Mouse (Mus musculus): Measurements from ENCODE around the gene Alkbh3. TPM values are rescaled to one million over a fixed set of nuclear protein-coding genes. Genes with fewer than 3 reads are reported as not detected.

The Alkbh3 gene
- 55.1 and 57.4 TPM in 2 replicates for polyA plus RNA-seq (2015; fragmentation: Nextera tagmentation; extraction: Ambion mirVana)

- ATAC-seq, result peak; percentile 100
- WGBS, result 4% methylated on average over 47 of the region's 47 CpGs
- Histone ChIP-seq H3K4me1 (replicated peaks; ENCODE audit: control insufficient read depth, insufficient read depth, low read length) (peaks cover 14% of the 10 kb centered on the region), H3K4me3 (replicated peaks; ENCODE audit: low read length) (peak within 1 kb of the TSS; percentile 96), H3K9me3 (ENCODE audit: control insufficient read depth, low read length) (no peaks in the 10 kb centered on the region; the same call in 1 of the 2 replicates), H3K27me3 (replicated peaks; ENCODE audit: control insufficient read depth, insufficient read depth, low read length) (no peaks in the 10 kb centered on the region), H3K27ac (ENCODE audit: low read length) (no peak within 1 kb of the TSS), H3K4me2 (ENCODE audit: low read length) (peak within 1 kb of the TSS; percentile 98), H3K36me3 (ENCODE audit: control insufficient read depth, insufficient read depth) (peaks cover 17% of the 10 kb centered on the region), H3K9ac (replicated peaks; ENCODE audit: low read depth, low read length) (peak within 1 kb of the TSS; percentile 95)
These were observed at the start of gene Alkbh3 for GRCm38 (mm10) chr2:94010335-94011291. Gene Alkbh3 (minus strand): TSS chr2:94010807.

DNA sequence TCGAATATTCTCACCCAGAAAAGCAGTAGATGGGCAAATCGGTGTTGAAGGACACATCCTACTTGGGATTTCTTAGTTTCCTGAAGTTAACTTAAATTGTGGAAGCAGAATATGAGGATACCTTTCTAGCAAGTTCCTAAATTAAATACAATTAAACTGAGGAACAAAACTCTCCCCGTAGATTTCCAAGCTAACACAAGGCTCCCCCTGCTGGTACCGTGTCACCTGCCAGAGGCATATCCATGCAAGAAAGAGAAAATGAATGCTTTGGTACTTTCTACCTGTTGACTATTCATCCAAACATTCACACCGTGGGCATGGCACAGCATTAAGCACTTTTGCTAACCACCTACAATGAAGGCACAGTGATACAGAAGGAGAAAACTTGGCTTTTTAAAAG, 48.9 kb upstream of the Alkbh3 start:
- no peaks in the 10 kb centered on the region for H3K4me1 ChIP-seq (replicated peaks; ENCODE audit: control insufficient read depth, insufficient read depth, low read length)
- H3K36me3 ChIP-seq (ENCODE audit: control insufficient read depth, insufficient read depth), result no peaks in the 10 kb centered on the region
- WGBS, result 71% methylated on average over 5 of the region's 5 CpGs
- H3K27ac ChIP-seq (ENCODE audit: low read length), result no peak overlapping the region
- no peak overlapping the region for H3K9ac ChIP-seq (replicated peaks; ENCODE audit: low read depth, low read length)
- no peaks in the 10 kb centered on the region for H3K9me3 ChIP-seq (ENCODE audit: control insufficient read depth, low read length)
- no peak overlapping the region for H3K4me3 ChIP-seq (replicated peaks; ENCODE audit: low read length)
- ATAC-seq, result no peak
- H3K27me3 ChIP-seq (replicated peaks; ENCODE audit: control insufficient read depth, insufficient read depth, low read length), result no peaks in the 10 kb centered on the region
- no peak overlapping the region for H3K4me2 ChIP-seq (ENCODE audit: low read length)

- no peak overlapping the region for H3K4me2 ChIP-seq (ENCODE audit: low read length)
- H3K27me3 ChIP-seq (replicated peaks; ENCODE audit: control insufficient read depth, insufficient read depth, low read length), result no peaks in the 10 kb centered on the region
- no peaks in the 10 kb centered on the region for H3K4me1 ChIP-seq (replicated peaks; ENCODE audit: control insufficient read depth, insufficient read depth, low read length)
- no peak overlapping the region for H3K4me3 ChIP-seq (replicated peaks; ENCODE audit: low read length)
- no peaks in the 10 kb centered on the region for H3K36me3 ChIP-seq (ENCODE audit: control insufficient read depth, insufficient read depth)
- no peak overlapping the region for H3K9ac ChIP-seq (replicated peaks; ENCODE audit: low read depth, low read length)
- H3K9me3 ChIP-seq (ENCODE audit: control insufficient read depth, low read length), result no peaks in the 10 kb centered on the region
- no peak overlapping the region for H3K27ac ChIP-seq (ENCODE audit: low read length)
- ATAC-seq, result peak; percentile 83
These were observed 44.2 kb upstream of the Alkbh3 start for GRCm38 (mm10) chr2:94054813-94055212.

DNA sequence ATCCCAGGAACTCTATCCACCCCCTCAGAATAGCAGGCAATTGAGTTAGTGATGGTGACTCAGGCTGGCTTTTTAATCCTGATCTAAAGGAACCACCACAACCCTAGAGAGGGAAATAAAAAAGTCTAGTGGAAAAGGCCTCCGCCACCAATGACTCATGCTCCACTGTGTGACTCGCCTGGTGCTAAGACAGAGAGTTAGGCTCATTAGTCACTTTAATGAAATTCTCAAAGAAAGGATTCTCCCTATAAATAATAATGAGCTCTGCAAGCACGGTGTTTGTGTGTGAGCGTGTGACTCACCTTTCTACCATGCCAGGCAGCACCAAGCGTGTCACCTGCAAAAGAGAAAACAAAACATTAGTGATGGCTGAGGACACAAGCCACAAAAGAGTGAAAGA, 41.3 kb upstream of the Alkbh3 start:
- ATAC-seq, result no peak
- H3K9ac ChIP-seq (replicated peaks; ENCODE audit: low read depth, low read length), result no peak overlapping the region
- no peaks in the 10 kb centered on the region for H3K9me3 ChIP-seq (ENCODE audit: control insufficient read depth, low read length)
- H3K4me1 ChIP-seq (replicated peaks; ENCODE audit: control insufficient read depth, insufficient read depth, low read length), result peaks cover 12% of the 10 kb centered on the region
- H3K4me3 ChIP-seq (replicated peaks; ENCODE audit: low read length), result no peak overlapping the region
- WGBS, result 55% methylated on average over 5 of the region's 5 CpGs
- H3K4me2 ChIP-seq (ENCODE audit: low read length), result no peak overlapping the region
- no peaks in the 10 kb centered on the region for H3K27me3 ChIP-seq (replicated peaks; ENCODE audit: control insufficient read depth, insufficient read depth, low read length)
- H3K36me3 ChIP-seq (ENCODE audit: control insufficient read depth, insufficient read depth), result no peaks in the 10 kb centered on the region
- H3K27ac ChIP-seq (ENCODE audit: low read length), result no peak overlapping the region

- H3K4me2 ChIP-seq (ENCODE audit: low read length), result no peak overlapping the region
- H3K27ac ChIP-seq (ENCODE audit: low read length), result no peak overlapping the region
- no peak overlapping the region for H3K9ac ChIP-seq (replicated peaks; ENCODE audit: low read depth, low read length)
- H3K9me3 ChIP-seq (ENCODE audit: control insufficient read depth, low read length), result no peaks in the 10 kb centered on the region
- H3K4me1 ChIP-seq (replicated peaks; ENCODE audit: control insufficient read depth, insufficient read depth, low read length), result peaks cover 12% of the 10 kb centered on the region
- no peak overlapping the region for H3K4me3 ChIP-seq (replicated peaks; ENCODE audit: low read length)
- WGBS, result 99% methylated on average over 3 of the region's 3 CpGs
- ATAC-seq, result no peak
- H3K36me3 ChIP-seq (ENCODE audit: control insufficient read depth, insufficient read depth), result no peaks in the 10 kb centered on the region
- H3K27me3 ChIP-seq (replicated peaks; ENCODE audit: control insufficient read depth, insufficient read depth, low read length), result no peaks in the 10 kb centered on the region
These were observed 40.3 kb upstream of the Alkbh3 start for GRCm38 (mm10) chr2:94050901-94051300.

- Histone ChIP-seq H3K4me2 (ENCODE audit: low read length) (no peak overlapping the region), H3K27ac (ENCODE audit: low read length) (peak overlapping the region; percentile 62), H3K9ac (replicated peaks; ENCODE audit: low read depth, low read length) (no peak overlapping the region), H3K36me3 (ENCODE audit: control insufficient read depth, insufficient read depth) (no peaks in the 10 kb centered on the region), H3K9me3 (ENCODE audit: control insufficient read depth, low read length) (no peaks in the 10 kb centered on the region), H3K4me3 (replicated peaks; ENCODE audit: low read length) (no peak overlapping the region), H3K27me3 (replicated peaks; ENCODE audit: control insufficient read depth, insufficient read depth, low read length) (no peaks in the 10 kb centered on the region), H3K4me1 (replicated peaks; ENCODE audit: control insufficient read depth, insufficient read depth, low read length) (peaks cover 24% of the 10 kb centered on the region)
- 66% methylated on average over 5 of the region's 5 CpGs for WGBS
- ATAC-seq, result peak; percentile 51; the same call in 1 of the 2 replicates
These were observed 39.0 kb upstream of the Alkbh3 start for GRCm38 (mm10) chr2:94049471-94050176.

- Histone ChIP-seq H3K4me1 (replicated peaks; ENCODE audit: control insufficient read depth, insufficient read depth, low read length) (peaks cover 28% of the 10 kb centered on the region), H3K9me3 (ENCODE audit: control insufficient read depth, low read length) (no peaks in the 10 kb centered on the region), H3K36me3 (ENCODE audit: control insufficient read depth, insufficient read depth) (no peaks in the 10 kb centered on the region), H3K9ac (replicated peaks; ENCODE audit: low read depth, low read length) (no peak overlapping the region), H3K4me3 (replicated peaks; ENCODE audit: low read length) (no peak overlapping the region), H3K27me3 (replicated peaks; ENCODE audit: control insufficient read depth, insufficient read depth, low read length) (no peaks in the 10 kb centered on the region), H3K4me2 (ENCODE audit: low read length) (no peak overlapping the region), H3K27ac (ENCODE audit: low read length) (peak overlapping the region; percentile 62)
- WGBS, result 59% methylated on average over 5 of the region's 5 CpGs
- no peak for ATAC-seq
These were observed 38.3 kb upstream of the Alkbh3 start for GRCm38 (mm10) chr2:94048733-94049470.

GRCm38 (mm10) chr2:94048271-94048670, 37.7 kb upstream of the Alkbh3 start:
- Histone ChIP-seq H3K4me3 (replicated peaks; ENCODE audit: low read length) (no peak overlapping the region), H3K9me3 (ENCODE audit: control insufficient read depth, low read length) (no peaks in the 10 kb centered on the region), H3K4me1 (replicated peaks; ENCODE audit: control insufficient read depth, insufficient read depth, low read length) (peaks cover 31% of the 10 kb centered on the region), H3K27me3 (replicated peaks; ENCODE audit: control insufficient read depth, insufficient read depth, low read length) (no peaks in the 10 kb centered on the region), H3K36me3 (ENCODE audit: control insufficient read depth, insufficient read depth) (no peaks in the 10 kb centered on the region), H3K4me2 (ENCODE audit: low read length) (no peak overlapping the region), H3K27ac (ENCODE audit: low read length) (peak overlapping the region; percentile 62), H3K9ac (replicated peaks; ENCODE audit: low read depth, low read length) (no peak overlapping the region)
- 16% methylated on average over 1 of the region's 1 CpGs for WGBS
- ATAC-seq, result no peak

All from forebrain, embryonic 16.5 days (tissue).